Mouse (Mus musculus) forebrain, embryonic 12.5 days (tissue): ENCODE measurements around the gene Spi1. TPM values are rescaled to one million over a fixed set of nuclear protein-coding genes. Genes with fewer than 3 reads are reported as not detected.
A peak's percentile ranks its signal among the peaks of the same experiment; 100 is the strongest.
"Not testable (repeated sequence)": the region's sequence is repeated elsewhere in the genome, so short reads cannot be mapped to it uniquely, and the experiment has no call there.

Source experiments
- ATAC-seq: fragments of 200-750 bp; cut with Nextera tagmentation; 2 replicates; pipeline ENCODE4 v1.8.0; 2017; ENCODE audit warnings: moderate TSS enrichment; ENCODE audit not compliant: low FRiP score
- H3K27ac ChIP-seq: fragments of 300-500 bp; sonication (generic); 2 replicates; pipeline ENCODE4 v1.5.1; 2016; ENCODE audit warnings: mild to moderate bottlenecking
- H3K27me3 ChIP-seq: fragments of 300-500 bp; sonication (generic); 2 replicates; pipeline ENCODE4 v1.6.1; 2016; ENCODE audit warnings: mild to moderate bottlenecking
- H3K36me3 ChIP-seq: fragments of 300-500 bp; sonication (generic); replicated peaks from 2 replicates; pipeline ENCODE4 v1.6.1; 2016; ENCODE audit warnings: mild to moderate bottlenecking
- H3K4me1 ChIP-seq: fragments of 300-500 bp; sonication (generic); 2 replicates; pipeline ENCODE4 v1.6.1; 2016
- H3K4me2 ChIP-seq: fragments of 300-500 bp; sonication (generic); 2 replicates; pipeline ENCODE4 v1.6.1; 2016; ENCODE audit warnings: mild to moderate bottlenecking, moderate library complexity
- H3K4me3 ChIP-seq: fragments of 300-500 bp; sonication (generic); replicated peaks from 2 replicates; pipeline ENCODE4 v1.5.1; 2016; ENCODE audit warnings: mild to moderate bottlenecking
- H3K9ac ChIP-seq: fragments of 300-500 bp; sonication (generic); 2 replicates; pipeline ENCODE4 v1.6.1; 2016; ENCODE audit warnings: mild to moderate bottlenecking
- H3K9me3 ChIP-seq: fragments of 300-500 bp; sonication (generic); 2 replicates; pipeline ENCODE4 v1.6.1; 2016
- WGBS: fragments of 180-500 bp; shearing (Covaris S2); methylation state at CpG from one replicate; pipeline ENCODE4 v1.1.7; 2016; 5-methylcytosine and 5-hydroxymethylcytosine counted together
- polyA plus RNA-seq: library from polyadenylated mRNA; unstranded; fragments of >200 nt; fragmentation: Nextera tagmentation; extraction: Ambion mirVana; gene quantifications from 2 replicates; pipeline ENCODE4 v1.2.1, GENCODE M21; 2016

Gene Spi1
- polyA plus RNA-seq, 1 experiment from 2014 or later, result 2.7 TPM

GRCm38 (mm10) chr2:91109807-91110385, 27.7 kb downstream of the Spi1 start:
- H3K27me3 ChIP-seq, result peaks cover 14% of the 10 kb centered on the region; the same call in 1 of the 2 replicates
- 90% methylated on average over 5 of the region's 5 CpGs for WGBS
- H3K4me2 ChIP-seq, result no peak overlapping the region
- ATAC-seq, result no peak
- no peak overlapping the region for H3K9ac ChIP-seq
- H3K27ac ChIP-seq, result no peak overlapping the region
- no peaks in the 10 kb centered on the region for H3K4me1 ChIP-seq
- H3K9me3 ChIP-seq, result no peaks in the 10 kb centered on the region
- H3K4me3 ChIP-seq, result no peak overlapping the region
- no peaks in the 10 kb centered on the region for H3K36me3 ChIP-seq

GRCm38 (mm10) chr2:91110429-91110828, 28.2 kb downstream of the Spi1 start:
- no peaks in the 10 kb centered on the region for H3K36me3 ChIP-seq
- H3K27ac ChIP-seq, result no peak overlapping the region
- peaks cover 3% of the 10 kb centered on the region for H3K4me1 ChIP-seq
- peaks cover 18% of the 10 kb centered on the region; the same call in 1 of the 2 replicates for H3K27me3 ChIP-seq
- ATAC-seq, result no peak
- H3K9me3 ChIP-seq, result no peaks in the 10 kb centered on the region
- H3K4me2 ChIP-seq, result no peak overlapping the region
- H3K4me3 ChIP-seq, result no peak overlapping the region
- WGBS, result 74% methylated on average over 6 of the region's 6 CpGs
- H3K9ac ChIP-seq, result no peak overlapping the region

GRCm38 (mm10) chr2:91111832-91112231, 29.6 kb downstream of the Spi1 start:
- not testable (repeated sequence) for H3K9ac ChIP-seq, H3K27ac ChIP-seq, H3K4me1 ChIP-seq, H3K4me2 ChIP-seq, H3K9me3 ChIP-seq, H3K36me3 ChIP-seq, ATAC-seq, H3K4me3 ChIP-seq
- peaks cover 28% of the 10 kb centered on the region for H3K27me3 ChIP-seq
- 96% methylated on average over 3 of the region's 3 CpGs for WGBS

GRCm38 (mm10) chr2:91112491-91112890, 30.3 kb downstream of the Spi1 start:
- Histone ChIP-seq H3K9me3 (no peaks in the 10 kb centered on the region), H3K4me1 (peaks cover 4% of the 10 kb centered on the region), H3K27me3 (peaks cover 33% of the 10 kb centered on the region), H3K27ac (no peak overlapping the region), H3K4me2 (no peak overlapping the region), H3K9ac (no peak overlapping the region), H3K4me3 (no peak overlapping the region), H3K36me3 (no peaks in the 10 kb centered on the region)
- no peak for ATAC-seq
- 64% methylated on average over 4 of the region's 4 CpGs for WGBS

GRCm38 (mm10) chr2:91113334-91113733, 31.1 kb downstream of the Spi1 start:
- H3K36me3 ChIP-seq, result no peaks in the 10 kb centered on the region
- peaks cover 4% of the 10 kb centered on the region for H3K4me1 ChIP-seq
- no peak overlapping the region for H3K9ac ChIP-seq
- H3K27ac ChIP-seq, result no peak overlapping the region
- H3K27me3 ChIP-seq, result peaks cover 35% of the 10 kb centered on the region
- 83% methylated on average over 10 of the region's 10 CpGs for WGBS
- no peak for ATAC-seq
- H3K4me3 ChIP-seq, result no peak overlapping the region
- H3K9me3 ChIP-seq, result no peaks in the 10 kb centered on the region
- H3K4me2 ChIP-seq, result no peak overlapping the region

- no peaks in the 10 kb centered on the region for H3K9me3 ChIP-seq
- 73% methylated on average over 6 of the region's 6 CpGs for WGBS
- ATAC-seq, result no peak
Measured at GRCm38 (mm10) chr2:91113852-91114251, 31.7 kb downstream of the Spi1 start.

GRCm38 (mm10) chr2:91114781-91115577, 32.8 kb downstream of the Spi1 start:
- H3K4me2 ChIP-seq, result peak overlapping the region; percentile 78
- peak; percentile 82 for ATAC-seq
- peak overlapping the region; percentile 44 for H3K4me3 ChIP-seq
- H3K9ac ChIP-seq, result peak overlapping the region; percentile 61
- H3K9me3 ChIP-seq, result no peaks in the 10 kb centered on the region
- H3K27ac ChIP-seq, result no peak overlapping the region
- H3K36me3 ChIP-seq, result no peaks in the 10 kb centered on the region
- 7% methylated on average over 38 of the region's 42 CpGs for WGBS
- H3K4me1 ChIP-seq, result peaks cover 4% of the 10 kb centered on the region
- H3K27me3 ChIP-seq, result peaks cover 32% of the 10 kb centered on the region

More at GRCm38 (mm10) chr2:91113852-91114251, 31.7 kb downstream of the Spi1 start:
- Histone ChIP-seq H3K9ac (no peak overlapping the region), H3K36me3 (no peaks in the 10 kb centered on the region), H3K4me2 (no peak overlapping the region), H3K4me3 (no peak overlapping the region), H3K27ac (no peak overlapping the region), H3K27me3 (peaks cover 35% of the 10 kb centered on the region), H3K4me1 (peaks cover 4% of the 10 kb centered on the region)

GRCm38 (mm10) chr2:91115578-91115970, 33.4 kb downstream of the Spi1 start:
- ATAC-seq, result no peak
- no peaks in the 10 kb centered on the region for H3K9me3 ChIP-seq
- 31% methylated on average over 12 of the region's 12 CpGs for WGBS
- peak overlapping the region; percentile 44 for H3K4me3 ChIP-seq
- peaks cover 4% of the 10 kb centered on the region for H3K4me1 ChIP-seq
- H3K9ac ChIP-seq, result peak overlapping the region; percentile 61
- H3K4me2 ChIP-seq, result peak overlapping the region; percentile 78
- peaks cover 32% of the 10 kb centered on the region for H3K27me3 ChIP-seq
- no peak overlapping the region for H3K27ac ChIP-seq
- H3K36me3 ChIP-seq, result no peaks in the 10 kb centered on the region

- H3K4me2 ChIP-seq, result no peak overlapping the region
- H3K9ac ChIP-seq, result no peak overlapping the region
- H3K36me3 ChIP-seq, result no peaks in the 10 kb centered on the region
- WGBS, result 82% methylated on average over 5 of the region's 5 CpGs
- peaks cover 4% of the 10 kb centered on the region for H3K4me1 ChIP-seq
- H3K27me3 ChIP-seq, result peaks cover 32% of the 10 kb centered on the region
- H3K9me3 ChIP-seq, result no peaks in the 10 kb centered on the region
- no peak overlapping the region for H3K4me3 ChIP-seq
- no peak overlapping the region for H3K27ac ChIP-seq
- ATAC-seq, result no peak
Measured at GRCm38 (mm10) chr2:91116842-91117241, 34.7 kb downstream of the Spi1 start.

- Histone ChIP-seq H3K4me1 (peaks cover 4% of the 10 kb centered on the region), H3K9me3 (no peaks in the 10 kb centered on the region), H3K27ac (no peak within 1 kb of the TSS), H3K4me2 (no peak within 1 kb of the TSS), H3K9ac (no peak within 1 kb of the TSS), H3K27me3 (peaks cover 32% of the 10 kb centered on the region), H3K36me3 (no peaks in the 10 kb centered on the region), H3K4me3 (no peak within 1 kb of the TSS)
- ATAC-seq, result no peak
- 88% methylated on average over 11 of the region's 11 CpGs for WGBS
Measured at GRCm38 (mm10) chr2:91117585-91118275, 35.5 kb downstream of the Spi1 start, which contains the start of gene Mybpc3. TSS of gene Mybpc3 (plus strand) at chr2:91118144.

GRCm38 (mm10) chr2:91118647-91119046, 36.5 kb downstream of the Spi1 start:
- Histone ChIP-seq H3K9ac (no peak overlapping the region), H3K4me1 (peaks cover 4% of the 10 kb centered on the region), H3K27ac (no peak overlapping the region), H3K36me3 (no peaks in the 10 kb centered on the region), H3K4me2 (no peak overlapping the region), H3K4me3 (no peak overlapping the region), H3K27me3 (peaks cover 28% of the 10 kb centered on the region), H3K9me3 (no peaks in the 10 kb centered on the region)
- no peak for ATAC-seq
- WGBS, result 74% methylated on average over 1 of the region's 1 CpGs

- 91% methylated on average over 19 of the region's 19 CpGs for WGBS
- H3K9me3 ChIP-seq, result no peaks in the 10 kb centered on the region
- H3K9ac ChIP-seq, result no peak overlapping the region
- H3K4me1 ChIP-seq, result peaks cover 4% of the 10 kb centered on the region
- no peak for ATAC-seq
- H3K36me3 ChIP-seq, result no peaks in the 10 kb centered on the region
- H3K27ac ChIP-seq, result no peak overlapping the region
- H3K27me3 ChIP-seq, result peaks cover 25% of the 10 kb centered on the region
- H3K4me2 ChIP-seq, result no peak overlapping the region
- H3K4me3 ChIP-seq, result no peak overlapping the region
Measured at GRCm38 (mm10) chr2:91119061-91119460, 36.9 kb downstream of the Spi1 start.
